11 mouse cellular contexts compared by ENCODE assay signal in genomic region chr11:101221306-101221986, GRCm38 (mm10). TPM values are rescaled to one million over a fixed set of nuclear protein-coding genes. Genes with fewer than 3 reads are reported as not detected.
DNase-seq lines count a peak whose midpoint lies in the region; ATAC-seq lines count a peak whose summit lies in the region.
"Had no signal": no experiment of that assay in that cellular context is flagged by ENCODE, and none has a peak within 500 bp of the region (broad histone marks: within the 10 kb centered on the region; RNA-seq: fewer than 3 reads in every experiment).

No protein-coding gene starts in this region.

- H3K4me3 ChIP-seq in heart, embryonic 14.5 days (ENCODE audit: control insufficient read depth in 1 of 2, insufficient read depth in 1 of 2, low read depth in 1 of 2, low read length in 2 of 2): no peak overlapping the region
- H3K4me3 ChIP-seq: forebrain, embryonic 10.5 days had no signal

- H3K36me3 ChIP-seq in heart, embryonic 14.5 days (ENCODE audit: control insufficient read depth, insufficient read depth, low read length): peaks cover 21% of the 10 kb centered on the region
- peaks cover 2% of the 10 kb centered on the region; the same call in 1 of the 2 replicates for H3K36me3 ChIP-seq in splenic B cell, adult 2 months (ENCODE audit: control insufficient read depth, insufficient read depth, low read length, poor library complexity, severe bottlenecking)
- H3K36me3 ChIP-seq: forebrain, embryonic 10.5 days had no signal

- 79% methylated on average over 8 of the region's 8 CpGs for WGBS in heart, embryonic 14.5 days

- no peak for ATAC-seq in heart, embryonic 14.5 days (ENCODE audit: insufficient number of reproducible peaks, insufficient read depth, low FRiP score, low read depth)

- peak overlapping the region; percentile 49 to 75; a peak in 3 of 4 replicates for H3K27ac ChIP-seq in heart, embryonic 14.5 days (replicated peaks in 1 of 2; ENCODE audit: control insufficient read depth in 1 of 2, insufficient read depth in 1 of 2, low read depth in 2 of 2, low read length in 2 of 2)
- H3K27ac ChIP-seq: forebrain, embryonic 10.5 days; macrophage had no signal

- H3K9ac ChIP-seq in heart, embryonic 14.5 days (ENCODE audit: low read length): no peak overlapping the region

- H3K4me2 ChIP-seq in heart, embryonic 14.5 days (ENCODE audit: low read length): no peak overlapping the region

- H3K27me3 ChIP-seq in heart, embryonic 14.5 days (ENCODE audit: control insufficient read depth, insufficient read depth, low read length): no peaks in the 10 kb centered on the region
- H3K27me3 ChIP-seq in splenic B cell, adult 2 months (ENCODE audit: control insufficient read depth, insufficient read depth, low read length, poor library complexity, severe bottlenecking): no peaks in the 10 kb centered on the region

- no peak for DNase-seq in heart, adult 11 months
- DNase-seq in layer of hippocampus, adult 9-11 months: peak; percentile 53
- no peak for DNase-seq in layer of hippocampus, adult 9-10 months (ENCODE audit: low spot score)
- DNase-seq in adipocyte (ENCODE audit: low spot score): peak; percentile 35
- DNase-seq in splenic B cell, adult 2 months (ENCODE audit: low read depth, low spot score): peak; percentile 38
- no peak for DNase-seq in ovary, postnatal 14 days (ENCODE audit: low spot score)
- DNase-seq in embryo, embryonic 11 days: no peak
- DNase-seq: liver had no signal

- no peaks in the 10 kb centered on the region for H3K9me3 ChIP-seq in heart, embryonic 14.5 days (ENCODE audit: control insufficient read depth, low read length)
- H3K9me3 ChIP-seq: forebrain, embryonic 10.5 days had no signal

- H3K4me1 ChIP-seq in heart, embryonic 14.5 days (ENCODE audit: control insufficient read depth in 2 of 2, insufficient read depth in 2 of 2, low read length in 2 of 2): peaks cover 0 to 6% of the 10 kb centered on the region in 2 experiments; a peak in 2 of 4 replicates

RNA-seq across cellular contexts. Expression of gene Ezh1, which starts 4.8 kb away (rescaled TPM):
- 13.6 and 16.6 TPM in 2 replicates for polyA plus RNA-seq in heart, embryonic 14.5 days (2014; fragmentation: Nextera tagmentation; extraction: Ambion mirVana)

RNA-seq across cellular contexts. Expression of gene Ramp2, which starts 24.4 kb away (rescaled TPM):
- polyA plus RNA-seq in heart, embryonic 14.5 days (2014; fragmentation: Nextera tagmentation; extraction: Ambion mirVana): 272 and 281 TPM in 2 replicates
- polyA plus RNA-seq: macrophage had no signal

RNA-seq across cellular contexts. Expression of gene Vps25, which starts 32.1 kb away (rescaled TPM):
- polyA plus RNA-seq in heart, embryonic 14.5 days (2014; fragmentation: Nextera tagmentation; extraction: Ambion mirVana): 111 and 123 TPM in 2 replicates

RNA-seq across cellular contexts. Expression of gene Wnk4, which starts 38.9 kb away (rescaled TPM):
- polyA plus RNA-seq in heart, embryonic 14.5 days (2014; fragmentation: Nextera tagmentation; extraction: Ambion mirVana): 5.8 and 9.5 TPM in 2 replicates
- polyA plus RNA-seq: macrophage had no signal

RNA-seq across cellular contexts. Expression of gene Ccr10, which starts 46.2 kb away (rescaled TPM):
- 0.30 TPM in 1 of 2 replicates, not detected in the other for polyA plus RNA-seq in heart, embryonic 14.5 days (2014; fragmentation: Nextera tagmentation; extraction: Ambion mirVana)
- polyA plus RNA-seq: forebrain, embryonic 10.5 days; macrophage had no signal

Comparison
In these comparisons a context has a peak if more than half of its experiments do, and no peak if none do; other contexts are left out.
1. DNase-seq: peak in layer of hippocampus, adult 9-11 months (single experiment), adipocyte (single experiment) and splenic B cell, adult 2 months (single experiment); none in heart, adult 11 months (single experiment), layer of hippocampus, adult 9-10 months (single experiment), ovary, postnatal 14 days (single experiment) and embryo, embryonic 11 days (single experiment).